Mouse (Mus musculus) kidney, adult 2 months (tissue): ENCODE results near the gene Lgr5.

ENCODE experiments used
- CTCF ChIP-seq: fragments of 200-500 bp; conservative IDR thresholded peaks from 2 replicates; pipeline ENCODE4 v1.5.1; 2011; ENCODE audit warnings: low read depth, mild to moderate bottlenecking, control low read depth, low read length, moderate library complexity, mixed read lengths; ENCODE audit not compliant: insufficient read depth, insufficient read length
- POLR2A ChIP-seq: fragments of 200-500 bp; IDR thresholded peaks from one replicate; pipeline ENCODE4 v1.6.1; 2011; ENCODE audit warnings: low read depth, low read length, control low read depth

DNA sequence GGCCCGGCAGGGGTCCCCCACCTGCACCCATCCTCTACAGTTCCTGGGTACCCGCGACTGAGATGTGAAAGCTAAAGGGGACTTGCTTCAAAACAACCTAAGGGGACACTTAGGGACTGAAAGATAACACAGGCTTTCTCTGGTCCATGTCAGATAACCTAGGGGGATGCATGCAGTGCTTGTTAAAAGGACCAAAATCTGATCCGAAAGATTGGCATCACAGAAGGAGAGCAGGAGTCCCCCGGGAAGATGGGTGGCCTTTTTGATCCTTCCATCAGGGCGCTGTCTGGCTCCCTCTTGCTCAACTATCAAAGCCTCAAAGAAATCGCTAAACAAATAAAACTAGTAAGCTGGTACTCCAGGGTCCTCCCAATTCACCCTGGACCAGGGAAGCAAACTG lies 399 bp upstream of the Lgr5 start:
- TF ChIP-seq CTCF (no peak), POLR2A (no peak)
